Mouse (Mus musculus) kidney, adult 10 weeks (tissue): Measurements from ENCODE around the gene Klb. TPM values are rescaled to one million over a fixed set of nuclear protein-coding genes. Genes with fewer than 3 reads are reported as not detected.

Source experiments
- polyA plus RNA-seq: library from polyadenylated mRNA; stranded (reverse); fragments of 350-450 nt; fragmentation: Illumina TruSeq; extraction: RNeasy Lipid Tissue Mini Kit (QIAGEN cat#74804); gene quantifications from one replicate; pipeline ENCODE4 v1.2.3, GENCODE M21; 2014; ENCODE audit warnings: low read depth, low replicate concordance

Gene Klb
- polyA plus RNA-seq, result 0.16 TPM

DNA sequence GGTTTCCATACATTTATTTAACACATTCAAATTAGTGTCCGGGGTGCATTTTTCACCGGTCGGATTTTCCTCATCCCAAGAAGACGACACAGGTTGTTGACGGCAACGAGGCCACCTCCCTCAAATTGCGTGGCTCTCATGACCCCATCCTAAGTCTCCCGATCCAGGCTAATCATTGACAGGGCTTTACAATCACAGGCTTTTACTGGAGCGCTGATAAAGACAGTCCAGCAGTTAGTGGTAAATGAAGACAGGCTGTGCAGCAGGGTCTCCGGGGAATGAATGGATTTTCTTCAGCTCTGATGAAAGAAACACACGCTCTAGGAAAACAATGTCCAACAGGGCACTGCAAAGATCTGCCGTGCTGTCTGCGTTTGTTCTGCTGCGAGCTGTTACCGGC lies at the start of gene Klb:
Gene Klb, plus strand, starts transcription at position 147 of the 400 bp plus-strand sequence.

DNA sequence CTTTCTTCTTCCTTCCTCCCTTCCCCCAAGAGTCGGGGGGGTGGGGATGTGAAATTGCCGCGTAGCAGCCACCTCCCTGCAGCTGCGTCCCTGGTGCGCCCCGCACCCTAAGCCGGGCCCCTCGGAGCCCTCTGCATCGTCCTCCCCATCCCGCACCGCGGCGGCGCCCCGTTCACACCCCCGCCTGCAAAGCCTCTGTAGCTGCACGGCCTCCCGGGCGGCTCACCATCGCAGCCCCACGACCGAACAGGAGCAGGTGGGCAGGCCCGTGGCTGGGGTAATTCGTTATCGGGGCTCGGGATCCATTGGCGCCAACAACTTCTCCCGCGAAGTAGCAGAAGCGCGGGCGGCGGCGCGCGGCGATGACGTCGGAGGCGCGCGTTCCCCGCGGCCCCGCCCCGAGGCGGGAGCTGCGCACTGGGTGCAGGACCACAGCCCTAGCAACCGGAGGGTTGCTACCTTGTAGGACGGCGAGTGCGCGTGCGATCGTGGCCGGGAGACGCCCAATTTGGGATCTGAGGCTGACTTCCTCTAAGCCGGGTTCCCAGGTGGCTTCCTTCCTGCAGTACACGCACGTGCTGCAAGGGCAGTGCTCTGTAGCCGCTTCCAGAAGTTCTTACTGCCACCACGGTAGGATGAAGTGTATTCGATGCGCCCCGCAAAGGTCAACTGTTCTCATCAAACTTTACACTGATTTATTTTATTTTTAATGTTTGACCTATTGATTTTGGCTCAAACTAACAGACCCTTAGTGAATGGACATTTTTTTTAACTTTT lies 12.6 kb upstream of the Klb start, which contains the start of gene Rfc1:
Gene Rfc1, minus strand, starts transcription at position 373 of the 777 bp plus-strand sequence.

DNA sequence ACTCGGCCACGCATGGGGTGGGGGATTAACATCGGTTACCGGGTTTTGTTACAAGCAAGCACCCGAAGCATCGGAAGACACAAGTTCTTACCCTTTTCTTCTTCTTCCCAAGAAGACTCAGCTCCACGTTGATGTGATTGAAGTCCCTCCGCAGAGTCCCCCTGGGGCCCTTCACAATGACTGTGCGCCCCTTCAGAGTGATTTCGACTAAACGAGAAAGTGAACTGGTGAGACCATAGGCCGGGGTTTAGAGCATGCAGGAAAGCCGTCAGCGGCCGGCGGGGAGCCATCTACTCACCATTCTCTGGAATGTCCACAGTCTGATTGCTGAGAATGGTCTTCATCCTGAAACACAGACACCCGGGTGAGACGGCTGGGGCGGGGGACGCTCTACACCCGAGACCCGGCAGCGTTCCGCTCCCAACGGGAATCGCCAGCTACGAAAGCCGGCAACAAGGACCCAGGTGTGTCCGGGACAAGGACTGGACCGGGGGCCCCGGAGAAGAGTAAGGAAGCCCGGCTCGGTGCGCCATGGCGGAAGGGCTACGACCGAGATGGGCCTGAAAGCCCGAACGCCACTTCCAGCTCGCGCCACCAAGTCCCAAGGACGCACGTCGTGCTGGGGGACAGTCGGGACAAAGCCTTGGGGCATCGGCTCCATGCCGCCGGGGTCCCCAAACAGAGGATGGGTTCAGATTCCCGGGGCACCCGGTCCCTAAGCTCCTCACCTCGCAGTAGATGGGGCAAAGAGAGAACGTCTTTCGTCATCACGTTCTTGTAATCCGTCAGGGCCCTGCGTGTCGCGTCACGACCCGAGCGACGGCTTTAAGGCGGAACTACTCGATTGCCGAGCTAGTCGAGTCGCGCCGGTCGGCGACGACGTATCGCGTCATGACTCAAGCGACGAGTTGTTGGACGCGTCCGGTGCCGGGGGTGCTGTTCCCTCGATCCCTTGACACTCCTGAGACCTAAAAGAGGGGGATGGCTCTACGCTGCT lies 42.8 kb downstream of the Klb start, which contains the start of the genes Rpl9 and Lias:
Gene Rpl9, minus strand, starts transcription at position 797 of the 997 bp plus-strand sequence.
Gene Lias, plus strand, starts transcription at position 850 of the 997 bp plus-strand sequence.

Other genes with a start within 250 kb of the Klb start
- gene Klhl5, start 240.8 kb upstream of the Klb start, polyA plus RNA-seq, result 50.9 TPM
- 10.9 TPM for gene Wdr19, start 148.6 kb upstream of the Klb start, polyA plus RNA-seq
- gene Rfc1, start 12.6 kb upstream of the Klb start, polyA plus RNA-seq, result 19.7 TPM
- 519 TPM for gene Rpl9, start 43.1 kb downstream of the Klb start, polyA plus RNA-seq
- gene Lias, start 43.2 kb downstream of the Klb start, polyA plus RNA-seq, result 72.4 TPM
- gene Ugdh, start 87.6 kb downstream of the Klb start, polyA plus RNA-seq, result 244 TPM
- gene Gm43552, start 144.5 kb downstream of the Klb start, polyA plus RNA-seq, result not detected
- gene Smim14, start 188.9 kb downstream of the Klb start, polyA plus RNA-seq, result 128 TPM
- gene Ube2k, start 188.9 kb downstream of the Klb start, polyA plus RNA-seq, result 108 TPM